Mouse (Mus musculus) olfactory bulb, adult 2 months (tissue): Measurements from ENCODE around the gene Alg13.

ENCODE experiments used
- CTCF ChIP-seq: fragments of 200-500 bp; IDR thresholded peaks from 2 replicates; pipeline ENCODE4 v1.5.1; 2012; ENCODE audit warnings: low read depth, mild to moderate bottlenecking, low read length, moderate library complexity; ENCODE audit not compliant: insufficient read depth
- POLR2A ChIP-seq: fragments of 200-500 bp; IDR thresholded peaks from 2 replicates; pipeline ENCODE4 v1.6.1; 2012; ENCODE audit warnings: mild to moderate bottlenecking, low read depth, low read length, moderate library complexity; ENCODE audit not compliant: insufficient read depth

DNA sequence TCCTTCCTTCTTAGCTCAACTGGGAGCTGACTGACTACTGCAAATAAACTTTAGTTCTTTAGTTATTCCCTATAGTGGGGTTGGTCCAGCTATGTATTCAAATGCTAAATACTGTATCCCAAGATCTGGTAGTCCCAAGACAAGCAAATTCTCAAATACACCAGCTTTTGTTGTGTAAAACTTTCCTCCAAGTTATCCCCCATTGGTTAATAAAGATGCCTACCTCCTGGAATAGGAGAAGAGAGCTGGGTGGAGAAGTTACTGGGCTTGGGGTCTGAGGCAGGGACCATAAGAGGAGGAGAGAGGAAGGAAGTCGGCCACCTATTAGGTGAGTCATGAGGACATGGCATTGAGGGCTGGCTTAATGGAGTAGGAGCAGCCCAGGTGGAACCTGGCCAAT lies 49.0 kb upstream of the Alg13 start:
- TF ChIP-seq CTCF (no peak), POLR2A (no peak)
